Mouse (Mus musculus): ENCODE results near the gene Mettl17.
A peak's percentile ranks its signal among the peaks of the same experiment; 100 is the strongest.
"Not testable (repeated sequence)": the region's sequence is repeated elsewhere in the genome, so short reads cannot be mapped to it uniquely, and the experiment has no call there.

Mettl17 gene

DNA sequence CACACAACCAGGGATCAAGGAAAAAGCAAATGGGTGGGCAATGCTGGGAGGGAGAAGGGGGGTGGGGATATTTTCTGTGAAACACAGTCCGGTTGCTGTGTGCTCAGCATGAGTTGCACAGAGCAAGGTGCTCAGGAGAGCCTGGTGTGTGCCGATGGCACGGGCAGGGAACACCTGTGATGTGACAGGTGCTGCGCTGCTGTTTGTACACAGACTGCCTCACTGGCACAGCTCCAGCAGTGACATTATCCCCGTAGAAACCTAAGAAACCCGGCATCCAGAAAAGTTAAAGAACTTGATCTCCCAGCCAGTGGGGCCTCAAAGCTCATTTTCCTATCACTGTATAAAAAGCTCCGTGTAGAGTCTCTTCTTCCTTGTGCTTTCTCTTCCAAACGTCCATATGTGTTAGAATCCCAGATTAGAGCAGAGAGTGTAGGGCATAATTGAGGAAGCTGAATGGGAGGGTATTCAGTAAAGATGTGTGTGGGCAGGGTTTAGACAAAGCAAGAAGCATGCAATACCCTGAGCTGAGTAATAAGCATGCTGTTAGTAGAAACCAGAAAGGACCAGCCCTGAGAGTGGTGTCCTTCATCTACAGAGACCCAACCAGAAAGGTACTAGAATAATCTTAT lies 12.0 kb downstream of the Mettl17 start:
- DNase-seq (ENCODE audit: low spot score), result no peak

- no peak for DNase-seq (ENCODE audit: low spot score)
Measured at GRCm38 (mm10) chr14:51899351-51899750, 14.7 kb downstream of the Mettl17 start.

- DNase-seq (ENCODE audit: low spot score), result peak; percentile 88
Measured at GRCm38 (mm10) chr14:51902806-51903710, 18.4 kb downstream of the Mettl17 start.

DNA sequence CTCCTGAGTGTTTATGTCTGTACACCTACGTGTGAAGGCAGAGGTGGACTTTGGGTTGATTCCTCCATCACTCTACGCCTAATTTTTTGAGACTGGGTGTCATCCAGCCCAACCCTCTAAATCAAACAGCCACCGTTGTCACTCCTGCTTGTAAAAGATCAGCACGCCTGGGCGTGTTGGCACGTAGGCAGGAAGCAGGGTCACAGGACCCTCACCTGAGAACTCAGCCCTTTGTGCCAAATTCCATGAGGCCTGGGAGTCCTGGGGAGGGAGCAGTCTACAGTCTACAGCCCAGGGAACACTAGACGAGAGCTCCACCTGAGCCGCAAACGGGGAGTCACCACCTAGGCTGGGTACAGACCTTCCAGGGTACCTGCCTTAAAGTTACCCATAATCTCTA lies 19.1 kb downstream of the Mettl17 start:
- DNase-seq (ENCODE audit: low spot score), result no peak

DNA sequence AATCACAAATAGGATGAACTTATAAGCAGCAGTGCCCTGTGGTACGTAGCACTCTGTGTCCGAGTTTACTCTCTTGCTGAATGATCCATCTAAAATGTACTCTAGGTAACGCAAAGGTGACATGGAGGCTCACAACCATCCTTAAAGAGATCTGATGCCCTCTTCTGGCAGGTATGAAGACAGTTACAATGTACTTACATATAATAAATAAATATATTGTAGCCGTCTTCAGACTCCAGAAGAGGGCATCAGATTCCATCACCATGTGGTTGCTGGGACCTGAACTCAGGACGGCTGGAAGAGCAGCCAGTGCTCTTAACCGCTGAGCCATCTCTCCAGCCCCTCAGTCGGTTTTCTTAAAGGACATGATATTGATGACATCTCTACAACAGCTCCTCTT lies 20.1 kb downstream of the Mettl17 start:
- DNase-seq (ENCODE audit: low spot score), result no peak

DNA sequence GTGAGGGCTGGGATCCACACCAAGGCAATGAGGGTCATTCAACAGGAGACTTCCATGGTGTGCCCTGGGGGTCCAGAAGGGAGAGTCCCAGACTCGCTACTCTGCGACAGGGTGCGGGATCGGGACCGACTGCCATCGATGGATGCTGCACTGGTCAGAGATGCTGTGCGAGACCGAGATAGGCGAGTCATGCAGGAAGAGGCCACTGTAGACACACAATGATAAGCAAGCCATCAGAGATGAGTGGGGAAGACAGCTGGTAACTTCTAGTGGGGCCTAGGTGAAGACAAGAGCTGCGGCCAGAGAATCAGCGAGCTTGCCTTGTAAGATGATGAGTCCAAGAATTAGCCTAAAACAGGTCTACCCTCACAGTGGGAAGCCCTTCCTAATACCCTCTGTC lies 21.5 kb downstream of the Mettl17 start:
- no peak for DNase-seq (ENCODE audit: low spot score)

- no peak for DNase-seq (ENCODE audit: low spot score)
Measured at GRCm38 (mm10) chr14:51911301-51911700, 26.7 kb downstream of the Mettl17 start.

DNA sequence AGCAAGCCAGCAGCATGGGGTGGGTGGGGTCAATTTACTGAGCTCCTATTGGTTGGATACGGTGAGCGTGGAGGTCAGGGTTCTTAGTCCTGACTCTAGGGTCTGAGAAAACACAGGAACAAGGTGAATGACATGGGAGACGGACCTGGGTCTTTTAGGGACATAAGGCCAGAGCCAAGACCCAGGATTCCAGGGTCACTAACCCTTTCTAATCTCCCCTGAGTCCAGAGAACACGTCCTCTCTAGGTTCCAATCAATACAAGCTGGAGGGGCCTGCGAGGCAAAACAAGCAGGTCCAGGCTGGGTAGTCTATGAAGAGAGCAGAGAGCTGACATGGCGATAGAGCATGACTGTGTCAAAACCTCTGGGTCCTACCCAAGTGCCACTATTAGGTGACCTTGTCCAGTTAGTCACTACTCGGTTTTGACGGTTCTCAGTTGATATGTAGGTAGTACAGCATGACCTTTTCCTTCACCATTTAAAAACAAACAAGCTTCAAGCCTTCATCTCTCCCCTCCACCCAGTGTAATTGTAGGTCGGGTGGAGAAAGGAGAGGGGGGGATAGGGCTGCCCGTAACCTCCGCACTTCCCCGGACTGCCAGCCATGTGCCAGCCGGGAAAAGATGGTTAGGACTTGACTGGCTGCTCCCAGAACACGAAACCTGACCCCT lies 27.9 kb downstream of the Mettl17 start:
- DNase-seq (ENCODE audit: low spot score), result no peak

- DNase-seq (ENCODE audit: low spot score), result peak; percentile 32
Measured at GRCm38 (mm10) chr14:51913062-51913959, 28.7 kb downstream of the Mettl17 start.

DNA sequence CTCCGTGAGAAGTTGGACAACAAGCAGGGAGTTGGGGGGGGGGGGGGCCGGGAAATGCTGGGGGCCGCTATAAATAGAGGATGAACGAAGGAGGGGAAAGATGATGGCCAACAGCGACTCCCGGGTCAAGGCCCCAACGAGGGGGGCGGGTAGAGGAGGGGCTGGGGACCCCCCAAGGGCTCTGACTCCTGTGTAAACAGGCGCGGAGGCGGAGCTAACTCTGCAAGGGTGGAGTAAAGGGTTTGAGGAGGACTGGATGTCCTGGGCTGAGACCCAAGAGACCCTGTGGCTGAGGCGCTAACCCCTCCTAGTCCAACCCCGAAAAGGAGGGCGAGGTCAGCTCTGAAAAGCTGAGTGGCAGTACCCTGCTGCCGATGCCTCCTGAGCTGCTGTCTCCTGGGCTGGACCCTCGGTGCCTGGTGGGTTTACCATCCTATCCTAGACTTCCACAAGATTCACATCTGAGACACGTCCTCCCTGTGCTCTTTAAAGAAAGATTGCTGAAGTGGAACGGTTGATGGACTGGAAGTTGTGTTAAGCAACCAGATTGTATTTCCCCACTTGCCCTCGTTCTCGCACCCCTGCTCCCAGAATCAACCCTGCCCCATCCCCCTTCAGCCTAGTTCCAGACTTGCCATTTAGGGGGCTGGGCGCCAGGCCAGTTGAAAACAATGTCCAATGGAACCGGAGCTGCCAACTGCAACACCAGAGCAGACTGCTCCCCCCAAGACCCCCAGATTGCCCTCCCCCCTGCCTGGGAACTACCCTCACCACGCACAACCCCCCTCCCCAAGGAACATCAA lies 29.5 kb downstream of the Mettl17 start, which contains the start of gene Ndrg2:
Ndrg2 (minus strand) TSS at position 199 of the 803 bp plus-strand sequence.
- peak; percentile 42 for DNase-seq (ENCODE audit: low spot score)

GRCm38 (mm10) chr14:51915030-51915429 lies 30.4 kb downstream of the Mettl17 start:
- no peak for DNase-seq (ENCODE audit: low spot score)

DNA sequence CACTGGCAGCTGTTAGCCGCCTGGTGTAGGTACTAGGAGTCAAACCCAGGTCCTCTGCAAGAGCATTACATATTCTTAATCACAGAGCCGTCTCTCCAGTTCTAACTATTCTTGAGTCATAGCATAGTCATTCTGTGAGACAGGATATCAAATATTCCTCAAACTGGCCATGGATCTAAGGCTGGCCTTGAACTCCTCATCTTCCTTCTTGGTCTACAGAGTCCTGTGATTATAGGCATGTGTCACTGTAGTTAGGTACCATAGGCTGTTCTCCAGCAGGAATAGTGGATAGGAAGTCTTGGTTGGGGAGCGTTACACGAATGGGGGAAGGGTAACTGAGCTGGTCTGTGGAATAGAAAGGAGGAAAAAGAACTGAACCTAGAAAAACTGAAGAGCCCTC lies 31.9 kb downstream of the Mettl17 start:
- no peak for DNase-seq (ENCODE audit: low spot score)

DNA sequence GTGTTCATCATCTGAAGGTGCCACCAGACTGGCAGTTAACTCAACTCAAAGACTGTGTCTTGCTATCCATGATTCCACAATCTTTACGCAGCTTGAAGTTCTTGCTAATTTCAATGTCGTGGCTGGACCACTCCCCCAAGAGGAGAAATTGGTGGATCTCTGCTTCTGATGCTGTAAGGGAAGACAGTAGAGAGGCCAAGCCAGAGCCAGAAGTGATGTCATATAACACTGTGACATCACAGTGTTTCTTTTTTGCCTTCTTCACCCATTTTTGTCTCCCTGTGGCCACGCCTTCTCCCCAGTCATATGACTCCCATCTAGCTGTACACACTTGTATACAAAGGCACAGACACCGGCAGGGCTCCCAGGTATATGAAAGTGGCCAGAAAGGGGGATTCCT lies 33.5 kb downstream of the Mettl17 start, which contains the start of gene Tppp2:
Tppp2 (plus strand) TSS at position 301 of the 400 bp plus-strand sequence.
- DNase-seq (ENCODE audit: low spot score), result no peak

DNA sequence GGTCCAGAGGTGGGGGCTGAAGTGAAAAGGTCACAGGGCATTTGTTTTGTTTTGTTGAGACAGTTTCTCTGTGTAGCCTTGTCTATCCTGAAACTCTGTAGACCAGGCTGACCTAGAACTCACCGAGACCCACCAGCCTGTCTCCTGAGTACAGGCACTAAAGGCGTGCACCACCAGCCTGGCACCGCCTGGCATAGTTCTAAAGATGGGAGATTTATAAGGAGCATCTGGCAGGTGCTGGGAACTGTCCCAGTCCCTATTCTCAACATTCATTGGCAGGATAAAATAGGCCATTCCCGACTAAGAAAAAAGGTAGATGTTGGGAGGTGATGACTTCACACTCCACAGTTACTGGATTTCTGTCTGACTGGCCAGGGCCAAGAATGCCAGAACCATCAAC lies 34.3 kb downstream of the Mettl17 start:
- DNase-seq (ENCODE audit: low spot score), result no peak

- DNase-seq (ENCODE audit: low spot score), result no peak
Measured at GRCm38 (mm10) chr14:51921759-51922570, 37.3 kb downstream of the Mettl17 start.

DNA sequence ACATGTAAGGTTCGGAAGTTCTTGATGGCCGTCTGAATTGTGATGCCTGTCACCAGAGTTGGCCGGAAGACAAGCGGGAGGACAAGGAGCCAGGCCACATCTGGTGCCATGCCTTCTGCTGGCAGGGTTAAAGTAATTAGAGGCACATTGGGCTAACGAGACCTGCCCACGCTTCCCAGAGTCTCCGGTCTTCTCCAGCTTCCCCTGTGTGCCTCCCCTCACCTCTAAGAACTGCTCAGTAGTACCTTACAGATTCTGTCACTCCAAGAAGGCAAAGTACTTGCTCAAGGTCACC lies 37.9 kb downstream of the Mettl17 start, which contains the start of gene Rnase13:
Rnase13 (minus strand) TSS at position 203 of the 295 bp plus-strand sequence.
- DNase-seq (ENCODE audit: low spot score), result no peak

DNA sequence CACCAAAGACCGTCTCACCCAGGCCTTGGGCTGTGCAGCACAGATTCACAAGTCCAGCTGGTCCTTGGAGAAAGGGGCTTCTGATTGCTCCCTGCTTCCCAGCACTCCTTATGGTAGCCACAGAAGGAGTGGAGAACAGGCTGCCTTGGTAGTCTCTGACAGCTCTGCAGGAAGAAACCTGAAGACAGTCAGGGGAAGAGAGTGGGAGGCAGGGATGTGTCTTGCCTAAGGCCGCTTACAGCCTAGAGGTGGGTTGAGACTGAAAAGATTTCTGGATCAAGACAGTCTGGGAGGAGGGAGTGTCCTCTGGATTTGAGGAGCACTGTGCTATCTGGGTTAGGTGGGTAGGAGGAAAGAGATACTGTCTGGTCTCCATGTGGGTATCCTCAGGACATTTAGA lies 38.3 kb downstream of the Mettl17 start:
- DNase-seq (ENCODE audit: low spot score), result no peak

DNA sequence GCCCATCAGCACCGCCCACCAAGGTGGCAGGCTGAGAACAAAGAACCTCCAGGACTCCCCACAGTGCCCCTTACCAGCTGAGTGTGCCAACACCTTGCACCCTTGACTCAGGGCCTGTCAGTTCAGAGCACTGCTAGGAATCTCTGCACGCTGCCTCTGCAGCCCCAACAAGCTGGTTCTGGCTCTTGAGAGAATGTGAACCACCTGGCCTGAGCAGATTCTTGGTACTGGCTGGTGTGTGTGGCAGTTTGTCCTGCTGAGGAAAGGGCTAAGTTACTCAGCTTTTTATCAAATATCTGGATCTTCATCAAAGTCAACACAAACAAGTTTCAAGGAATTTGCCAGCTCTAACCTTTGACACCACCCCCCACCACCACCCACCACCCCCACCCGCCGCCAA lies 38.9 kb downstream of the Mettl17 start:
- no peak for DNase-seq (ENCODE audit: low spot score)

DNA sequence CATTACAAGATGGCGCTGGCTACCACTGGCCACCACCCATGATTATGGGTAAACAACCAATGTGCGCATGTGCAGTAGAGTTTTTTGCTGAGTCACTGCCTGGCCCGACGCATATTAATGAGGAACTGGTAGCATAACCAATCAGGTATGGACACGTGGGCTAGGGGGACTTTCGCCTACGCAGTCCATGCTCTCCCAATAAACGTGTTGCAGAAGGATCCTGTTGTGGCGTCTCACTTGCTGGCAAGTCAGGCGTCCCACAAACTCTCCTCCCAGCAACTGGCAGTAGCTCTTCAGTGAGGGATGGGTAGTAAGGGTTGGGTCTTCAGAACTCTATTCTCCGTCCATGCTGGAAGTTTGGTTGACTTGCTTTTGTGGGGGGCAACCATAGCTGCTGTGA lies 42.3 kb downstream of the Mettl17 start:
- not testable (repeated sequence) for DNase-seq (ENCODE audit: low spot score)

GRCm38 (mm10) chr14:51929309-51929943 lies 44.8 kb downstream of the Mettl17 start:
- DNase-seq (ENCODE audit: low spot score), result no peak

All from embryo, embryonic 10 days (tissue).